Mouse (Mus musculus) cerebellum, adult 2 months (tissue): ENCODE measurements at regions not wholly inside any gene's neighbourhood (a gene's known extent, or its start where the extent isn't known, plus 50 kb on each side); places are given as distances from the start of the nearest gene placed in this dataset.

Experiments
- DNase-seq, 2 experiments: peaks; one replicate each; pipeline ENCODE4 v3.0.0; 2021
- H3K27ac ChIP-seq: fragments of 200-500 bp; 2 replicates; pipeline ENCODE4 v1.5.1; 2012; ENCODE audit warnings: low read length, control low read depth, inconsistent platforms; ENCODE audit not compliant: insufficient read depth
- H3K27me3 ChIP-seq: fragments of 200-500 bp; 2 replicates; pipeline ENCODE4 v1.6.1; 2012; ENCODE audit warnings: inconsistent platforms, mild to moderate bottlenecking, low read length, moderate library complexity; ENCODE audit not compliant: control insufficient read depth, insufficient read depth
- H3K4me1 ChIP-seq: fragments of 200-500 bp; 2 replicates; pipeline ENCODE4 v1.6.1; 2011; ENCODE audit warnings: low read length; ENCODE audit not compliant: control insufficient read depth, insufficient read depth
- H3K4me3 ChIP-seq: fragments of 200-500 bp; replicated peaks from 2 replicates; pipeline ENCODE3; 2011; ENCODE audit warnings: mild to moderate bottlenecking, low read depth, low read length, control low read depth; ENCODE audit not compliant: insufficient read depth
- CTCF ChIP-seq: fragments of 200-500 bp; IDR thresholded peaks from 2 replicates; pipeline ENCODE4 v1.5.1; 2011; ENCODE audit warnings: low read depth, mild to moderate bottlenecking, control low read depth, low read length, moderate library complexity, borderline replicate concordance; ENCODE audit not compliant: insufficient read depth
- POLR2A ChIP-seq: fragments of 200-500 bp; IDR thresholded peaks from 2 replicates; pipeline ENCODE4 v1.6.1; 2011; ENCODE audit warnings: low read length, control low read depth, borderline replicate concordance; ENCODE audit not compliant: insufficient read depth
- WGBS: fragments of 180-500 bp; shearing (Covaris S2); methylation state at CpG from one replicate; pipeline ENCODE4 v1.1.7; 2018; 5-methylcytosine and 5-hydroxymethylcytosine counted together

- TF ChIP-seq CTCF (no peak), POLR2A (no peak)
- no peak for DNase-seq
- 91% methylated on average over 5 of the region's 5 CpGs for WGBS
- Histone ChIP-seq H3K4me1 (no peaks in the 10 kb centered on the region), H3K4me3 (no peak overlapping the region), H3K27ac (no peak overlapping the region), H3K27me3 (no peaks in the 10 kb centered on the region)
Measured at GRCm38 (mm10) chr15:51324211-51324610, 2560.5 kb upstream of the Gm7489 start.

GRCm38 (mm10) chr15:51327702-51328101, 2557.0 kb upstream of the Gm7489 start:
- no peak for DNase-seq
- Histone ChIP-seq H3K27ac (no peak overlapping the region), H3K27me3 (no peaks in the 10 kb centered on the region), H3K4me3 (no peak overlapping the region), H3K4me1 (no peaks in the 10 kb centered on the region)
- WGBS: 90% methylated on average over 5 of the region's 5 CpGs
- TF ChIP-seq CTCF: no peak
- TF ChIP-seq POLR2A: no peak

- 60% methylated on average over 1 of the region's 1 CpGs for WGBS
- no peak for DNase-seq
- no peak overlapping the region for H3K4me3 ChIP-seq
Measured at GRCm38 (mm10) chr15:51336441-51336840, 2548.3 kb upstream of the Gm7489 start.

DNA sequence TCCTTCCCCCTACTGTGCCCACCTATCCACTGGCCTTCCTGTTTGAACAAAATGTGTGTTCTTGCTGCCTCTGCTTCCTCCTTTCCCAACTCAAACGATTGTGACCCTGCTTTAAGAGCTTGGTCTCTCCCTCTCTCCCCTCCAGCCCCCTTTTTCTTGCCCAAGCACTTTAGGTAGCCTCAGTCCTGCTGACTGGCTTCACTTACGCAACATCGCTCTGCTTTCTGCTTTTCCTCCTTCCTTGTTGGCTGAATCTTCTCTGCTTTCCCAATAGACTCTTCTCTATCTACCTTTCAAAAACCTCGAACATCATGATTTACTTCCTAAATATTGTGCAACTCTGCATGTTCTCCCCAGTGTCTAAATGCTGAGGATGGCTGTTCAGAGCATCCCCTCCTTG, 2538.4 kb upstream of the Gm7489 start:
- H3K4me1 ChIP-seq: no peaks in the 10 kb centered on the region
- H3K27me3 ChIP-seq: no peaks in the 10 kb centered on the region
- no peak for DNase-seq
- no peak for TF ChIP-seq CTCF
- TF ChIP-seq POLR2A: no peak
- H3K4me3 ChIP-seq: no peak overlapping the region
- WGBS: 80% methylated on average over 4 of the region's 4 CpGs
- no peak overlapping the region for H3K27ac ChIP-seq

More at GRCm38 (mm10) chr15:51336441-51336840, 2548.3 kb upstream of the Gm7489 start:
- Histone ChIP-seq H3K27ac (no peak overlapping the region), H3K4me1 (no peaks in the 10 kb centered on the region), H3K27me3 (no peaks in the 10 kb centered on the region)
- no peak for TF ChIP-seq POLR2A
- no peak for TF ChIP-seq CTCF

DNA sequence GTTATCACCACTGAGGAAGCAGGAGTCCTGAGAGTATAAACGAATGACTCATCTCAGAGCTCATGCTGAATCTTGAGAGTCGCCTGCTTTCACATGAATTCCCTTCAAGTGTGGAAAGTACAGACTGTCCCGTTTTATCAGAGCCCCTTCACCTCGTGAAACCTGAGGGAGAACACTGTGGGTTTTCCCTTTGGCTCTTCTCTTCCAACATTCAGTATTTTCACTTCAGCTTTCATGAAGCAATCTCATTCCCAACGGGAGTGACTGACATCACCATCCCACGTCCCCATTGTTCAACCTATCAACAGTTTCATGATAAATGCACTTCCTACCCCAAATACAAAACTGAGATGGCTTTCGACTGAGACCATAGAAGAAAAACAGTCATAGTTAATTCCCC, 2521.3 kb upstream of the Gm7489 start:
- TF ChIP-seq CTCF: no peak
- TF ChIP-seq POLR2A: no peak
- Histone ChIP-seq H3K4me3 (no peak overlapping the region), H3K27ac (no peak overlapping the region), H3K27me3 (no peaks in the 10 kb centered on the region; the same call in 1 of the 2 replicates), H3K4me1 (no peaks in the 10 kb centered on the region)
- no peak for DNase-seq
- WGBS: 80% methylated on average over 7 of the region's 7 CpGs

DNA sequence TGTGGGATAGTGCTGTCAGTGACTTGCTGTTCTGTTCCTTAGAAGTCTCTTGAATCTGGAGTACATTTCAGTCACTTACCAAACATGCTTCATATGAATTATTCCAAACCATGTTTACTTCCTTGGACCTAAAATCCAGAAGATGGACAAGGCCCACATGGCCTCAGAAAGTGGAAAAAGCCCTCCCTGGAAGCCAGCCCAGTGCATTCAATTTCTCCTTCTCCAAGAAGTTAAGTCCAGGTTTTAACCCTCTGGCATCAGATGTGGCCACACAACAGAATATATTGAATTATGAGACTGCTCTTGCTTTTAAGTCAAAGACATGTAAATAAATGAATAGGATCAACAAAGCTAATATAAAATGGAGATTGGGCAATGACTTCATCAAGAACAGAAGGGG, 2513.5 kb upstream of the Gm7489 start:
- H3K27ac ChIP-seq: no peak overlapping the region
- DNase-seq: no peak
- H3K4me3 ChIP-seq: no peak overlapping the region
- H3K27me3 ChIP-seq: no peaks in the 10 kb centered on the region
- no peaks in the 10 kb centered on the region for H3K4me1 ChIP-seq
- TF ChIP-seq CTCF (no peak), POLR2A (no peak)

- no peaks in the 10 kb centered on the region for H3K4me1 ChIP-seq
- H3K4me3 ChIP-seq: no peak overlapping the region
- 79% methylated on average over 2 of the region's 2 CpGs for WGBS
- no peaks in the 10 kb centered on the region for H3K27me3 ChIP-seq
- no peak for TF ChIP-seq CTCF
- TF ChIP-seq POLR2A: no peak
- no peak overlapping the region for H3K27ac ChIP-seq
- no peak for DNase-seq
Measured at GRCm38 (mm10) chr15:51390383-51390782, 2494.3 kb upstream of the Gm7489 start.

GRCm38 (mm10) chr15:51391352-51391751, 2493.4 kb upstream of the Gm7489 start:
- H3K27me3 ChIP-seq: no peaks in the 10 kb centered on the region
- no peak for TF ChIP-seq CTCF
- no peak for TF ChIP-seq POLR2A
- H3K4me3 ChIP-seq: no peak overlapping the region
- no peak overlapping the region for H3K27ac ChIP-seq
- H3K4me1 ChIP-seq: no peaks in the 10 kb centered on the region
- WGBS: 95% methylated on average over 2 of the region's 2 CpGs
- DNase-seq: no peak
